Mouse (Mus musculus): Measurements from ENCODE around the gene Nckap1l. TPM values are rescaled to one million over a fixed set of nuclear protein-coding genes. Genes with fewer than 3 reads are reported as not detected.
"Not testable (repeated sequence)": the region's sequence is repeated elsewhere in the genome, so short reads cannot be mapped to it uniquely, and the experiment has no call there.

The Nckap1l gene
- 77.4 and 94.2 TPM in 2 replicates for total RNA-seq (2014; fragmentation: Nextera tagmentation)
- 106 and 107 TPM in 2 replicates for total RNA-seq (2017)

DNA sequence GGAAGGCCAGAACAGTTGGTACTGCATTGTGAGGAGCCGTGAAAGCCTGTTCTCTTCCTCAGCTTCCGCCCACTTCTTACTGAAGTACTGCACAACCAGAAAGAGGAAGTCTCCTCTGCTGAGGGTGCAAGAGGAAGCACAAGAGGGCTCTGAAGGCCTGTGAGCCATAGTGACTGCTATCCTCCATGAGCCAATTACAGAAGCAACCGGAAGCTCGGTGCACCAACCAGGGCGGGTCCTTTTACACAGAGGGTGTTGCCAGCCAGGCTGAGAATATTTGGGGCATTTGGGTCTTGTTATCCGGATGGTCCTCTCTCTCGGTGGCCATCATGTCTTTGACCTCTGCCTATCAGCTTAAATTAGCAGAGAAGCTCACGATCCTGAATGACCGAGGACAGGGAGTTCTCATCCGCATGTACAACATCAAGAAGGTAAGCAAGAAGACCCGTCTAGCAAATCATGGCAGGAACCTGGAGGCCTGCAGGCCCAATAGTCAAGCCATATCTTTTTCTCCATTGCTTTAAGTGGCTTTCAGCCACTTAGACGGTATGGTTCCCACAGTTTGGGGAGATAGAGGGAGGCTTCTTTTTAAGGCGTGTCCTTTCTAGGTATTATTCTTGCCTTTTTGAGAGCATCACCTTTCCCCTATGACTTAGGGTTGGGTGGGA lies at the start of gene Nckap1l:
TSS of gene Nckap1l (plus strand) at position 244 of the 668 bp plus-strand sequence.
- peak; percentile 100 for ATAC-seq (replicated peaks; ENCODE audit: poor library complexity, severe bottlenecking)

DNA sequence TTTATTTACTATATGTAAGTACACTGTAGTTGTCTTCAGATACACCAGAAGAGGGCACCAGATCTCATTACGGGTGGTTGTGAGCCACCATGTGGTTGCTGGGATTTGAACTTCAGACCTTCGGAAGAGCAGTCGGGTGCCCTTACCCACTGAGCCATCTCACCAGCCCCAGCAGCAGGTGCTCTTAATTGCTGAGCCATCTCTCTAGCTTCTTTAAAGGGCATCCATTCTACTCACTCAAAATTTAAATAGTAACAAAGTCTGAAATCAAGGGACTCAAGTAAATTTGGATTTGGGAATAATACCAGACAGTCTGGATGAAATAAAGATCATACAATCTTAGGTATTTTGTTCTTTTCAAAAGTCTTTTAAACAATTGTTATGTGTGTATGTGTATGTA lies 48.0 kb upstream of the Nckap1l start:
- ATAC-seq (replicated peaks; ENCODE audit: poor library complexity, severe bottlenecking), result not testable (repeated sequence)

DNA sequence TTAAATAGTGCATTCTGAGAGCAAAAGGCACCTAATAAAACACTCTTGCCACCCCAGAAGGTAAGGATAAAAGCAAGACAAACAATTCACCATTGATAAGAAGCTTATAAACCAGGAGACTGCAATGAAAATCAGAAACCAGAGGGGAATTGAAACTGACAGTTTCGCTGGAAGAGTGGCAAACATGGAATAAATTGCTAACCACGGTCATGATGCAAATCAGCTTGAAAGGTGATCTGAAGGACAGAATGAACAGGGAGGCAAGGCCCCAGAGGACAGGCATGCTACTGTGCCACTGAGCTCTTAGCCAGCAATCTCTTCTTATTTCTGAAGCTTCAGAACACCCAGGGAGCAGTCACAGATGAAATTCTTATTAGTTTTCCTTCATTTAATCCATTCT lies 26.6 kb upstream of the Nckap1l start:
- peak; percentile 40; the same call in 1 of the 2 replicates for ATAC-seq (replicated peaks; ENCODE audit: poor library complexity, severe bottlenecking)

DNA sequence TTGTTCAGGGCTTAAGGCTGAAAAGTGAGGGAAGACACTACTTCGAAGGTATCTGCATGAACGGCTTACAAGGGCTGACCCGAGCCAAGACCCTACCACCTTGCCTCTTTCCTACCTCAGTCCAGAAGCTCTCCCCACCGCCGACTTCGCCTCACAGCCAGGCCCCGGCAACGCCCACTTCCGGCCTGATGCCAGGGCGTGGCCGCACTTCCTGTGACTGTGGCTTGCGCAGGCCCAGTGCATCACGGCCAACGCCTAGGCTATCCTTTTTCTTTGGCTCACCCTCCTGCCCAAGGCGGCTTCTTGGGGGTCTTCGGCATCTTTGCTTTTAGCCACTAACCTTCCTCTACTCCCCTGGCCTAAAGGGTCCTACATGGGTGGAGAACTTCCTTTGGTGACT lies 23.4 kb upstream of the Nckap1l start, which contains the start of gene Gtsf1:
TSS of gene Gtsf1 (minus strand) at position 230 of the 400 bp plus-strand sequence.
- peak; percentile 33 for ATAC-seq (replicated peaks; ENCODE audit: poor library complexity, severe bottlenecking)

DNA sequence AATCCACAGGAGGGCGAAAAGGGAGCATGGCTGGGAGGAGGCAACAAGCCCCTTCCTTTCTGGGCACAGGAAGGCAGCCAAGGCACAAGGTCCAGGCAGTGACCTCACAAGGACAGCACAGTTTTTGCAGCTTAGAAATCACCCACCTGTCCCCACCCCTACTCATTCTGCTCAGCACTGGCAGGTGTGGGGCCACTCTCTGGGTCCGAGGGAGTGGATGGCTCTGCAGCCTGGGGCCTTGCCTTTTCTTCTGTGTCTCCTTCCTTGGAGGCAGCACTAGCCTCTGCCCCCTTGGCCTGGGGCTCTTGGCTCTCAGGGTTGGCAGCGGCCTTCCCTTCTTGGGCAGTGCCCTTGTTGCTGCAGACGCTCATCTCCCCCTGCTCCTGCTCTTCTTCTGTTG lies 7.6 kb upstream of the Nckap1l start:
- ATAC-seq (replicated peaks; ENCODE audit: poor library complexity, severe bottlenecking), result not testable (repeated sequence)

DNA sequence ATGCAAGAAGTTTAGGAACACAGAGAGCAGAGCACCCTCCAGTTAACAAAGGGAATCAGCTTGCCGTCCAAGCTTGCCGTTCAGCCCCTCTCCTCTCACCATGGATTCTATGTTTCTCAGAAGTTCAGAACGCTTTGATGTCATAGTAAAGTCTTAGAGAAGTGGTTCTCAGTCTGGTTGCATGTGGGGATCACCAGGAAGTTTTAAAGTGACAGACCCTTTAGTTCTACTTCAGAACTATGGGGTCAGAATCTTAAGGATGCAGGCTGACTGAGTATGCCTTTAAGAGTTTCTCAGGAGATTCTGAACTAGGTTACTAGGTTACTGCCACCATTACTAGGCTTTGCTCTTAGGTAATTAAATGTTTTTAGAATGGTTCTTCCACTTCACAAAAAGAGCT lies 5.2 kb upstream of the Nckap1l start, which contains the start of gene Gtsf2:
TSS of gene Gtsf2 (minus strand) at position 101 of the 400 bp plus-strand sequence.
- ATAC-seq (replicated peaks; ENCODE audit: poor library complexity, severe bottlenecking), result no peak

DNA sequence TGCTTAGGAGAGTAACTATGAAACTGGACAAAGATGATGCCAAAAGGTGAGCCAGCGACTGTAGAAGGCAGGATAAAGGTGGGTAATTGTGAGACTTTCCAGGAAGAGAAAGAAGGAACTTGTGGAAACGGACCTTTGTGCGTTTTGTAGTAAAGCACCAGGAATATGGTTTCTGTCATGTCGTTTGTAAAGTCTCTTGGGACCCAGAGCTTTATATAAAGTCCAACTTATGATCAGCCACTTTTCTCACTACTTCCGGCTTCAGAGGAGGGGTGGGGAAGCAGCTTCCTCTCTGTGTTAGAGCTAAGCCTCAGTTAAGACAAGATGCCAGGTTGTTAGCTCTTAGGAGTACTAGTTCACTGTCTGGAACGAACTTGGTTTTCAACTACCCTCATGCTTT lies 855 bp downstream of the Nckap1l start:
- ATAC-seq (replicated peaks; ENCODE audit: poor library complexity, severe bottlenecking), result no peak

DNA sequence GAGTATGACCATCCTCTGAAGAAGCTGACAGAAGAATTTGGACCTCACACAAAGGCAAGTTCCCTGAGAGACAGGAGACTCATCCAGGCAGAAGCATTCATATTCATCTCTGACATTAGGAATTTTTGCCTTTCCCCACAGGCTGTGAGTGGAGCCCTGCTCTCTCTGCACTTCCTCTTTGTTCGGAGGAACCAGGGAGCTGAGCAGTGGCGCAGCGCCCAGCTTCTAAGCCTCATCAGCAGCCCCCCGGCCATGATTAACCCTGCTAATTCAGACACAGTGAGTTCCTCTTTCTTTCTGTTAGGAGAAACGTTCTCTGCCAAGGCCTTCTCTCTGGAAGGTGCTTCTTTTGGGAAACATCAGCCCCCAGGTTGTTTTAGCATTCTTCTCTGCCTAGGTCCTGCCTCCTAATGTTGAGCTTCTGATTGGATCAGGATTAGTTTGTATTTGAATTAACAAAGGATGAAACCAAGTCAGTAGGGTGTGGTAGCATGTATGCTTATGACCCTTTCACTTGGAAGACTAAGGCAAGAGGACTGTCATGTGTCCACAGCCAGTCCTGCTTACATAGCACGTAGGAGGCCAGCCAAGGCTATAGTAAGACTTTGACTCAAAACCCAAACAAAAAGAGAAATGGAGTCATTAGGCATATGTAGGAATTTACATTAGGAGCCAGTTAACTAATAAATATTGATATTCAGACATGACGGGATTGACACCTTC lies 9.1 kb downstream of the Nckap1l start:
- peak; percentile 100 for ATAC-seq (replicated peaks; ENCODE audit: poor library complexity, severe bottlenecking)

DNA sequence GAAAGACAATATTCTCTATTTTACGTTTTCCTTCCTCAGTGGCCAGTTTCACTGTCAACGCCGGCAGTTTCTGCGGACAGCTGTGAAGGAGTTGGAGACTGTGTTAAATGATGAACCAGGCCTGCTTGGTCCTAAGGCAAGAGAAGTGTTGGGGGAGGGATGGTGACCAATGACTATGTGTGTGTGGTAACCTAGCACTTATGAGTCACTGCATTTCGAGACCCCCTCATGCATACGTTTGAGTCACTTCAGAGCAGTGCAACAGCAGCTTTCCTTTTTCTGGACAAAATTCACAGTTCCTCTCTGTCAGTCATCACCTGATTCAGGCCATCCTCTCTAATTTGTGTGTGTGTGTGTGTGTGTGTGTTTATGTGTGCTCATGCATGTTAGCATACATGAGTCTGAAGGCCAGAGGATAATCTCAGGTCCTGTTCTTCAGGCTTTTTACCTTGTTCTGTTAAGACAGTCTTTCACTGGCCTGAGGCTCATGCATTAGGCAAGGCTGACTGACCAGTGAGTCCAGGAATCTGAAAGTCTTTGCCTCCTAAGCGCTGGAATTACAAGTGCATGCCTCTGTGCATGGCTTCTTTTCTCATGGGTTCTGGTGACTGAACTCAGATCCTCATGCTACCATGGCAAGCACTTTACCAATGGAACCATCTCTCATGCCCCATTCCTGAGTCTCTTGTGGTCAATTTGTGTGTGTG lies 18.0 kb downstream of the Nckap1l start:
- ATAC-seq (replicated peaks; ENCODE audit: poor library complexity, severe bottlenecking), result peak; percentile 59

DNA sequence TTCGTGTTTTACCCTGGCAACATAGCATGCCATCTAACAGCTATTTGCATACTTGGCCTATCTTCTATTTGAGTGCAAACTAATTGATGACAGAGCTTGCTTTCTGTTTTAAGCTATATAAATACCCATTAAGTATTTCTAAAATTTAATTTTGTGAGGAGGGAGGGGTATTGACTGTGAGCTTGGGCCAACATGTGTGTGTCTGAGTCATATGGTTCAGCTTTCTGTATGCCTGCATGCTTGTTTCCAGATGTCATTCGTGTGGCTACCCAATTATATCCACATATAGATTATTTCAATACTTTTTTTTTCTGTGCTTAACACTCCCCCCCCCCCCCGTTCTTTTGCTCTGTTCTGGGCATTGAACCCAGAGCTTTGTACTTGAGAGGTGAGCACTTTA lies 18.7 kb downstream of the Nckap1l start:
- ATAC-seq (replicated peaks; ENCODE audit: poor library complexity, severe bottlenecking), result no peak

DNA sequence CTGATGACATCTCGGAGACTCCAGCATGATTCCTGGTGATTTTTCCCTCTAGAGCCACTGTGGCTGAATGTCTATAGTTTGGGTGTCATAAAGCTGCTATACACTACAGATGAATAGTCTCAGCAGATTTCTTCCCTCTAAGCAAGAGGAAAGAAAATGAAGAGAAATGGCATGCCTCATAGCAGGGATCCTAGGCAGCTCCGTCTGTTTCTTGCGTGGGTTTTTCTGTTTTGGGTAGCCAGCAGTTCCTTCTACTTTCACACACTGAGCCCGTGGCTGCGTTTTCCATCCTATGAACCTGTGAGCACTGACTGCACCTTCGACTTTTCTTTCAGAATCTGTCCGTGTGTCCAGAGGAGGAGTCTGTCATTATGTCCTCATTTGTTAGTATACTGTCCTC lies 19.6 kb downstream of the Nckap1l start:
- no peak for ATAC-seq (replicated peaks; ENCODE audit: poor library complexity, severe bottlenecking)

DNA sequence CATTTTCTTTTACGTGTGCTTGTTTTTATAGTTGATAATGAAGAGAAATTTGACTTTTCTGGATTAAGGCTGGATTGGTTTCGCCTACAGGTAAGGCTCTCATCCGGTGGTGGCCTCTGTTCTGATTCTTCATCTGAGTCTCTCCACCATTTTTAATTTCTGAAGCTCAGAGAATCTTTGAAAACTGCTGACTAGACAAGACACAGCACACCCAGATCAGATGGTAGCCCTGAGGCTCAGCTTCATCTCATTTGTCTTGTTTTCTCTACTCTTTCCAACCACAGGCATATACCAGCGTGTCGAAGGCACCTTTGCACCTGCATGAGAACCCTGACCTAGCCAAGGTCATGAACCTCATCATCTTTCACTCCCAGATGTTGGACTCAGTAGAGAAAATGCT lies 20.2 kb downstream of the Nckap1l start:
- no peak for ATAC-seq (replicated peaks; ENCODE audit: poor library complexity, severe bottlenecking)

DNA sequence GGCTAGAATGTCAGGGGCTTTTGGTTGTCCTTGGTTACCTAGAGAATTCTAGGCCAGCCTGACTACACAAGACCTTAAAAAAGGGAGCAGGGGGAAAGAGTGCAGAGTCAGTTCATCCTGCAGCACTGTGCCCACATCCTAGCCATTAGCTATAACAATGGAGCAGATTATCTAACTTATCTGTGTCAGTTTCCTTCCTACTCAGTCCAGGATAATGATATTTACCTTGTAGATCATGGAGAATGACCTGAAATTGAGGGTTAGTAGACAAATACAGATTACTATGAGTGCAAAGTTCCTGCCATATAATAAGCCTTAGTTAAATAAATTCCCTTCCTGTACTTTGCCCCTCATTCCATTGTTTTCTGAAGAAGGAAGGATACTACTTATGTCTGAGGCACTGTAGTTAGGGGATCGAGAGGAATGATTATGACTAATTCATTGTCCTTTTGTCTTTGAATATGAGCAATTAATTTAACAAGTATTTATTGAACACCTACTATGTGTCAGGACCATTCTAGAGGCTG lies 25.5 kb downstream of the Nckap1l start:
- ATAC-seq (replicated peaks; ENCODE audit: poor library complexity, severe bottlenecking), result no peak

DNA sequence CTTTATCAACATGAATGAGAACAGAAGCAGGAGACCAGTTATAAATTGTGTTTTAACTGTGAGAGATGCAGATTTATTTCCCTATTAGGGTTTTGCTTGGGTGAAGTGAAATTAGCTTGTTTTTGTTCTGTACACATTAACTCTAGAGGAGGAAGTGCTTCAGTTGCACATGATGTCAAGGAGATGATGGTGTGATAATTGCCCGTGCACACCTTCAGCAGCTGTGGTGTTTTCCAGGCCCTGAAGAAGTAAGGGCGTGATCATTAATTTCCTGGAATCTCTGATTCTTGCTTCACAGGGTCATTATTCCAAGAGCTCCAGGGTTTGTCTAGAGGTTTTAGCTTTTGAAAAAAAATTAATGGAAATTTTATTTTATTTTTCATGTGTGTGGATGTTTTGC lies 26.5 kb downstream of the Nckap1l start:
- ATAC-seq (replicated peaks; ENCODE audit: poor library complexity, severe bottlenecking), result no peak

DNA sequence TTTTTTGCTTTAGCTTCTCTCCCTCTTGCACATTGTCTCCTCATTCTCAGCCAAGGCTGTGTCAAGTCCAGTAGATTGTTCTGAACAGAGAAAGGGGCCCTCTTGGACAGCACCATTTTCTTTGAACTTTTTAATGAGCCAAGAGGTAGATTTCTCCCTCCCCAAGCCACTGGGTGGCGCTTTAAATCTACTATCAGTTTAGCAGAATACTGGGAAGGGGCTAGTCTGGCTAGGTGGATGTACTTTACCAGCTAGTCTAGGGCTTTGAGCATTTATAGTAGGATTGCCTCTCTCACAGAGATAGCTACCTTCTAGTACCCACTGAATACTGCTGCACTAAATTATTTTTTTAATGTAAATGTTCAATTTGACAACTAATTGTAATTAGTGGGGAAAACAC lies 28.9 kb downstream of the Nckap1l start:
- ATAC-seq (replicated peaks; ENCODE audit: poor library complexity, severe bottlenecking), result no peak

DNA sequence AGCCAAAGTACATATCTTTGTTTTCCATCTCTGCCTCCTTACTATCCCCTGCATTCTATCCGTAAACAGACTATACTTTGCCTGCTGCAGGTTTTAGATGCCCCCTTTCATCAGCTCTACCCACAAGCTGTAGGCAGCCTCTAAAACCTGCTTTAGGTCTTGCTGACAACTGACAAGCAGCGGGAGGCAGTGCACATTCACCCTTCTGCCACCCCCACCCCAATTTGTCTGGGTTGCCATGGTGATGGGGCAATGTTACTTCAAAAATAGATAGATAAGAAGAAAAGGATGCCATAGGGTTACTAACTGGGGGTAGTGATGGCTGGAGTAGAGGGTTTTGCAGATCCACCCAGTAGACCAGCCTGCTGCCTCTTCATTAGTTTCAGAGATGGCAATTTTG lies 30.9 kb downstream of the Nckap1l start:
- ATAC-seq (replicated peaks; ENCODE audit: poor library complexity, severe bottlenecking), result no peak

DNA sequence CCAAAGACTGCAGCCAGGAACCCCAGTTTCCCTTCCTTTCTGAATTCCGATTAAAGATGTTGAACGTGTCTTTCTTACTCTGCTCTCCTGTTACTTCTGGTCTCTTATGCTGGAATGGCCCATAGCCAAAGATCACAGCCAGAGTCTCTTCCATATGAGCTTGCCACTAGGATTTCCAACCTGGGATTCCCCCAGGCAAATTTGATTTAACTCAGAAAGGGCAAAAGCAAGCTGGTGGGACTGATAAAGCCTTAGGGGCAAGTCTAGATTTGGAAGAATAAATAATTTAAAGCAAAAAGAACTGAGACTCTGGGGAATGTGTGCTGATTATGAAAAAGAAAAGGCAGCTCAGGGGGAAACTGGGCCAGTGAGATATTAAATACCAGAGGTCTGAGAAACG lies 31.5 kb downstream of the Nckap1l start:
- ATAC-seq (replicated peaks; ENCODE audit: poor library complexity, severe bottlenecking), result no peak

DNA sequence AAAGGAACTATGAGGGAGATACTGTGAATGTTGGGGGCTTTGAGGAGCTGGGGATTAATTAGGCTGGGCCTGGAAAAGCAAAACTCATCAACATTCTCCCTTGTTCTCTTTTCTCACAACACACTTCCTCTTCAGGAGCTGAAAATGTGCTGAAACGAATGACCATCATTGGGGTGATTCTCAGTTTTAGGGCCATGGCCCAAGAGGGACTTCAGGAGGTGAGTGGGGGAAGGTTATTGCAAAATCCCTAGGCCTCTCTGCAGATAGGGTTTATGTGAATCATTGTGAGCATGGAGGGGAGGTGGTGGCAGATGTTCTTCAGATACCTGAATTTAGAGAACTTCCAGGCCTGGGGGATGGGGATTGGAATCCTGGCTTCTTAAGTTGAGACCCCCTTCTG lies 33.1 kb downstream of the Nckap1l start:
- ATAC-seq (replicated peaks; ENCODE audit: poor library complexity, severe bottlenecking), result peak; percentile 87

DNA sequence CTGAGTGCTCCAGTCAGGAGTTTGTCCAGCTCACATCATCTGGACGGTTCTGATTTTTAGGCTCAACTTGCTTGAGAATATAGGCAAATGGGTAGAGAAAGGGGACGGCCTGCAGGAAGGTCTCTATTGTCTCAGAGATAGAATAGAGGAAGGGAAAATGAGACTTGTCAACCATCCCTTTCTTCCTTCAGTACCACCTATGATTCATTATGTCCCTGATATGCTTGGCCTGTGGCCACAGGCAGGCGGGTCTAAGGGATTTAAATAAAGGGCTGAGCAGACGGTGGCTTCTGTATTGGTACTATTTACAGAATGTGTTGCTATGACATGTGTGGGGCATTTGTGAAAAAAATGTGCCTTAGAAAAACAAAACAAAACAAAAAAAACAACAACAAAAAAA lies 34.7 kb downstream of the Nckap1l start:
- no peak for ATAC-seq (replicated peaks; ENCODE audit: poor library complexity, severe bottlenecking)

DNA sequence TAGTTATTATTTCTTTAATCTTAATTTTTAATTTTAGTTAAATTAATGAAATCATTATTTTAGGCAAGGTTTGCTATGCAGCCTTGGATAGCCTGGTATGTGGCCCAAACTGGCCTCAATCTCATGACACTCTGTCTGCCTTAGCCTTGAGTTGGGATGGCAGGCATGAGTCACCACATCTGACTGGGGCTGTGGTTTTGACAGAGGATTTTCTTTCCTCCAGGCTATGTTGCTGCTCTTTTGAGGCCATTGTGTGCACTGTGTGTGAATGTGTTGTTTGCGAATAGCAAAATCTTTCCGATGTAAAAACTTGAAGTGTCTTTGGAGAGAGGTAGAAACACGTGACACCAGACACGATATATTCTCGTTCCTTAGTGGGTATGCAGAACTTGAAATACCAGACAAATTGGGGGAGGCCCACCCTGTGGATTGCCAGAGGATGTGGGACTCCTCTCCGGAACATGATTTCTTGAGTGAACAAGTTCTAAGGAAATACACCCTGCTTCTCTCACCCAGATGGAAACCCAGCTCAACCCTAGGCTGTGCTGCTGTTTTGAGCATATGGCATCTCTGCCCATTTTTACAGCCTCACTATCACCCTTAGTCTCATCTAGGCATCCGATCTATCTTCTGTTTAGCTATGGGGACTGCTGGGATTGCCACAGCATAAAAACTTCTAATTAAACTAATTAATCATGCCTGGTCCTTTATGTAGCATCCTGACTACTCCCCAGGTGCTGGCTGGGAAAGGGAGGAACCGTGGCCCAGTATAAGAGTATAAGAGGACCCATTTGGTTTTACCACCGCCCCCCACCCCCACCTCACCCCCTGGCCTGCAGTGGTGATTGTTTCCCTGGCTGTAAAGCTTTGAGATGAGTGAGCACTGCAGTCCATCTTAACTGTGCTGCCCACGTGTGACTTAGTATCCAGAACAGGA lies 42.9 kb downstream of the Nckap1l start:
- no peak for ATAC-seq (replicated peaks; ENCODE audit: poor library complexity, severe bottlenecking)
